Mouse (Mus musculus) heart, postnatal 0 days (tissue): Measurements from ENCODE around the gene Gm10188.

Experiments used
- CTCF ChIP-seq: IDR thresholded peaks from 2 replicates; pipeline ENCODE4 v1.5.1; 2016; ENCODE audit warnings: antibody characterized with exemption, control low read depth, low read depth
- EP300 ChIP-seq: IDR thresholded peaks from 2 replicates; pipeline ENCODE4 v1.6.1; 2016; ENCODE audit warnings: antibody characterized with exemption, low read depth

- TF ChIP-seq CTCF (no peak), EP300 (no peak)
Observed at GRCm38 (mm10) chr1:132197666-132198065, 31.9 kb downstream of the Gm10188 start.
